8 mouse cellular contexts compared by ENCODE assay signal in the genomic region with DNA sequence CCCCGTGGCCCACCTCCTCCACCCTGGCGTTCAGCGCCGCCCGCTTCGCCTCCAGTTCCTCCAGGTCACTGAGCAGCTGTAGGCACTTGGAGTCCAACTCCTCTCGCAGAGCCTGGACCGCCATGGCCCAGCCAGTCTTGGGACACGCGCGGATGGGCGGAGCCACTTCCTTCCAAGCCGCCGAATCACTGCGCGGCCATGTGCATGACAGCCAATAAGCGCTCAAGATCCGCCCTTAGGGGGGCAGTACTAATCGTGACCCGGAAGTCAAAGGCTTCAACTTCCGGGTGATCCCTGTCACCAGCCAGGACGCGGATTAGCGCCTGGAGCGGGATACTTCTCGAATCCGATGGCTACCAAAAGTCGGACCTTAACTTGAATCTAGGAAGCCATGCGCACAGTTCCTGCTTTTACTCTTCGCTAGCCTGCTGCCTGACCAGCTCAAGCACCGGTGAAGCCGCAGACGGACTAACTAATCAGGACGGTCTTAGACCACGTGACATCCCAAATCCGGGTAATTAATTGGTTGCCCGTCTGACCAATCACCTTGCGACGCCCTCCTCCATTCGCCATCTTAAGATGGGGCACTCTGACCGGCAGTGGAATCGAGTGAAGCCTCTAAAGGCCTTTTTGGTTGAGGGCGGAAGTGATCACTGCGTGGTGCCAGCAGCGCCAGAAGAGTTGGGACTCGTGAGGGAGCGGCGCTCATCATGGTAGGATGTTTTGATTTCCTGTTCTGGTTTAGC. TPM values are rescaled to one million over a fixed set of nuclear protein-coding genes. Genes with fewer than 3 reads are reported as not detected.
DNase-seq lines count a peak whose midpoint lies in the region; ATAC-seq and TF ChIP-seq lines count a peak whose summit lies in the region.

Ccdc115 (minus strand) TSS at position 458 of the 746 bp plus-strand sequence.
Imp4 (plus strand) TSS at position 637 of the 746 bp plus-strand sequence.

- H3K4me1 ChIP-seq in forebrain, embryonic 10.5 days, result peaks cover 32% of the 10 kb centered on the region
- peaks cover 20% of the 10 kb centered on the region for H3K4me1 ChIP-seq in heart, embryonic 15.5 days (replicated peaks)
- peaks cover 6 to 10% of the 10 kb centered on the region in 2 experiments for H3K4me1 ChIP-seq in liver, embryonic 14.5 days (replicated peaks; ENCODE audit: control insufficient read depth in 2 of 2, insufficient read depth in 2 of 2, low read length in 1 of 2)
- 0 out of 2 replicates have a peak, but pooled peaks cover 2% of the 10 kb centered on the region for H3K4me1 ChIP-seq in neural tube, embryonic 11.5 days (ENCODE audit: control insufficient read depth, insufficient read depth, low read length)
- H3K4me1 ChIP-seq in stomach, postnatal 0 days (replicated peaks; ENCODE audit: control insufficient read depth, insufficient read depth), result 0 out of 2 replicates have a peak, but pooled peaks cover 5% of the 10 kb centered on the region

- peak; percentile 96 for ATAC-seq in heart, embryonic 15.5 days (replicated peaks; ENCODE audit: insufficient number of reproducible peaks, insufficient read depth, low FRiP score, low read depth)
- peak; percentile 91 for ATAC-seq in liver, embryonic 14.5 days (ENCODE audit: insufficient read depth)
- ATAC-seq in neural tube, embryonic 11.5 days (ENCODE audit: insufficient read depth, low FRiP score, low TSS enrichment), result peak; percentile 94
- ATAC-seq in stomach, postnatal 0 days (ENCODE audit: low FRiP score, low TSS enrichment), result peak; percentile 97

- peak; percentile 89 to 92 for DNase-seq in CD8-positive naive resting alpha-beta T cell, adult 2 months (ENCODE audit: low read depth in 2 of 2, low spot score in 2 of 2)
- peak; percentile 97 for DNase-seq in c-Kit-positive CD71-negative TER-119-negative erythroid progenitor cells, embryonic 14.5 days (ENCODE audit: low read depth)
- peak; percentile 97 for DNase-seq in forebrain, embryonic 10.5 days (ENCODE audit: extremely low spot score, low spot score)
- DNase-seq in kidney, postnatal 25 days, result peak; percentile 98
- peak; percentile 98 for DNase-seq in liver, embryonic 14.5 days (ENCODE audit: low read depth in 3 of 3, low spot score in 3 of 3)
- peak; percentile 98 for DNase-seq in neural tube, embryonic 11.5 days (ENCODE audit: low spot score)
- DNase-seq in stomach, postnatal 0 days (ENCODE audit: low spot score), result peak; percentile 98

- no peak for TF ChIP-seq CTCF in liver, embryonic 14.5 days (IDR thresholded peaks at IDR 0.05; ENCODE audit: low read depth)
- peak; percentile 5; the same call in 1 of the 2 replicates for TF ChIP-seq CTCF in stomach, postnatal 0 days (IDR thresholded peaks at IDR 0.05; ENCODE audit: low read depth)

- H3K9me3 ChIP-seq in forebrain, embryonic 10.5 days, result no peaks in the 10 kb centered on the region
- H3K9me3 ChIP-seq in heart, embryonic 15.5 days (replicated peaks), result no peaks in the 10 kb centered on the region
- no peaks in the 10 kb centered on the region for H3K9me3 ChIP-seq in liver, embryonic 14.5 days (ENCODE audit: control insufficient read depth, low read length)
- no peaks in the 10 kb centered on the region for H3K9me3 ChIP-seq in neural tube, embryonic 11.5 days (ENCODE audit: control insufficient read depth, low read length)
- no peaks in the 10 kb centered on the region for H3K9me3 ChIP-seq in stomach, postnatal 0 days (ENCODE audit: control insufficient read depth, low read length)

- peak within 1 kb of the TSS; percentile 70 for H3K9ac ChIP-seq in heart, embryonic 15.5 days
- H3K9ac ChIP-seq in liver, embryonic 14.5 days (replicated peaks), result peak within 1 kb of the TSS; percentile 71
- peak within 1 kb of the TSS; percentile 58 for H3K9ac ChIP-seq in neural tube, embryonic 11.5 days (ENCODE audit: low read length)
- H3K9ac ChIP-seq in stomach, postnatal 0 days (ENCODE audit: low read length), result peak within 1 kb of the TSS; percentile 70

- H3K4me2 ChIP-seq in heart, embryonic 15.5 days, result peak within 1 kb of the TSS; percentile 82
- H3K4me2 ChIP-seq in liver, embryonic 14.5 days (ENCODE audit: low read depth), result peak within 1 kb of the TSS; percentile 88
- peak within 1 kb of the TSS; percentile 64 for H3K4me2 ChIP-seq in neural tube, embryonic 11.5 days (ENCODE audit: low read depth)
- peak within 1 kb of the TSS; percentile 86 for H3K4me2 ChIP-seq in stomach, postnatal 0 days (replicated peaks; ENCODE audit: low read depth)

- peaks cover 44% of the 10 kb centered on the region for H3K36me3 ChIP-seq in forebrain, embryonic 10.5 days (replicated peaks)
- peaks cover 26% of the 10 kb centered on the region for H3K36me3 ChIP-seq in heart, embryonic 15.5 days
- peaks cover 17% of the 10 kb centered on the region for H3K36me3 ChIP-seq in liver, embryonic 14.5 days (replicated peaks; ENCODE audit: control insufficient read depth, insufficient read depth, low read depth)
- H3K36me3 ChIP-seq in neural tube, embryonic 11.5 days (ENCODE audit: control insufficient read depth, insufficient read depth, low read length), result peaks cover 8% of the 10 kb centered on the region
- H3K36me3 ChIP-seq in stomach, postnatal 0 days (ENCODE audit: control insufficient read depth, insufficient read depth, low read length), result peaks cover 14% of the 10 kb centered on the region

- H3K4me3 ChIP-seq in forebrain, embryonic 10.5 days, result peak within 1 kb of the TSS; percentile 80
- peak within 1 kb of the TSS; percentile 72 for H3K4me3 ChIP-seq in heart, embryonic 15.5 days
- peak within 1 kb of the TSS; percentile 90 to 93 for H3K4me3 ChIP-seq in liver, embryonic 14.5 days (ENCODE audit: insufficient read depth in 1 of 2, low read depth in 2 of 2, low read length in 2 of 2)
- peak within 1 kb of the TSS; percentile 71 for H3K4me3 ChIP-seq in neural tube, embryonic 11.5 days (ENCODE audit: low read depth, low read length)
- H3K4me3 ChIP-seq in stomach, postnatal 0 days (ENCODE audit: low read depth, low read length), result peak within 1 kb of the TSS; percentile 73

- peak within 1 kb of the TSS; percentile 88 for H3K27ac ChIP-seq in forebrain, embryonic 10.5 days
- H3K27ac ChIP-seq in heart, embryonic 15.5 days, result peak within 1 kb of the TSS; percentile 79
- peak within 1 kb of the TSS; percentile 20; the same call in 1 of the 2 replicates for H3K27ac ChIP-seq in liver, embryonic 14.5 days
- no peak within 1 kb of the TSS for H3K27ac ChIP-seq in neural tube, embryonic 11.5 days (ENCODE audit: low read depth, low read length)
- H3K27ac ChIP-seq in stomach, postnatal 0 days (replicated peaks), result peak within 1 kb of the TSS; percentile 82

- no peak for TF ChIP-seq EP300 in liver, embryonic 14.5 days (IDR thresholded peaks at IDR 0.05; ENCODE audit: low read depth)
- no peak for TF ChIP-seq EP300 in stomach, postnatal 0 days (optimal IDR thresholded peaks at IDR 0.05)

- WGBS in forebrain, embryonic 10.5 days, result under 1% methylated on average over 48 of the region's 48 CpGs
- WGBS in heart, embryonic 15.5 days, result under 1% methylated on average over 48 of the region's 48 CpGs
- WGBS in liver, embryonic 14.5 days (ENCODE audit: insufficient replicate concordance), result under 1% methylated on average over 48 of the region's 48 CpGs
- under 1% methylated on average over 48 of the region's 48 CpGs for WGBS in neural tube, embryonic 11.5 days
- WGBS in stomach, postnatal 0 days, result under 1% methylated on average over 48 of the region's 48 CpGs

- no peaks in the 10 kb centered on the region for H3K27me3 ChIP-seq in forebrain, embryonic 10.5 days (ENCODE audit: poor library complexity, severe bottlenecking)
- no peaks in the 10 kb centered on the region for H3K27me3 ChIP-seq in heart, embryonic 15.5 days
- no peaks in the 10 kb centered on the region for H3K27me3 ChIP-seq in liver, embryonic 14.5 days (ENCODE audit: control insufficient read depth, insufficient read depth, low read length)
- H3K27me3 ChIP-seq in neural tube, embryonic 11.5 days (ENCODE audit: control insufficient read depth, insufficient read depth, low read length), result no peaks in the 10 kb centered on the region
- H3K27me3 ChIP-seq in stomach, postnatal 0 days (ENCODE audit: control insufficient read depth, insufficient read depth, low read length), result no peaks in the 10 kb centered on the region

RNA-seq across cellular contexts. Expression of gene Ccdc115, which starts in this region (rescaled TPM):
- 69.1 and 70.3 TPM in 2 replicates for polyA plus RNA-seq in forebrain, embryonic 10.5 days (2016; fragmentation: Nextera tagmentation; extraction: Ambion mirVana)
- 41.4 and 44.3 TPM in 2 replicates for polyA plus RNA-seq in heart, embryonic 15.5 days (2015; fragmentation: Nextera tagmentation; extraction: Ambion mirVana)
- polyA plus RNA-seq in liver, embryonic 14.5 days (2012; rRNA removed), result 13.2 and 21.3 TPM in 2 replicates
- 21.6 and 23.1 TPM in 2 replicates for polyA plus RNA-seq in liver, embryonic 14.5 days (2014; fragmentation: Nextera tagmentation; extraction: Ambion mirVana)
- 63.3 and 71.2 TPM in 2 replicates for polyA plus RNA-seq in neural tube, embryonic 11.5 days (2014; fragmentation: Nextera tagmentation; extraction: Ambion mirVana)
- 37.1 and 39.3 TPM in 2 replicates for polyA plus RNA-seq in stomach, postnatal 0 days (2015; fragmentation: Nextera tagmentation; extraction: Ambion mirVana)

RNA-seq across cellular contexts. Expression of gene Imp4, which starts in this region (rescaled TPM):
- 118 and 119 TPM in 2 replicates for polyA plus RNA-seq in forebrain, embryonic 10.5 days (2016; fragmentation: Nextera tagmentation; extraction: Ambion mirVana)
- polyA plus RNA-seq in heart, embryonic 15.5 days (2015; fragmentation: Nextera tagmentation; extraction: Ambion mirVana), result 50.2 and 63.2 TPM in 2 replicates
- 8.9 and 21.2 TPM in 2 replicates for polyA plus RNA-seq in liver, embryonic 14.5 days (2012; rRNA removed)
- polyA plus RNA-seq in liver, embryonic 14.5 days (2014; fragmentation: Nextera tagmentation; extraction: Ambion mirVana), result 56.8 and 59.6 TPM in 2 replicates
- polyA plus RNA-seq in neural tube, embryonic 11.5 days (2014; fragmentation: Nextera tagmentation; extraction: Ambion mirVana), result 107 and 108 TPM in 2 replicates
- polyA plus RNA-seq in stomach, postnatal 0 days (2015; fragmentation: Nextera tagmentation; extraction: Ambion mirVana), result 52.3 and 52.9 TPM in 2 replicates
